Mouse (Mus musculus): ENCODE results near the gene Ccdc134. TPM values are rescaled to one million over a fixed set of nuclear protein-coding genes. Genes with fewer than 3 reads are reported as not detected.

Ccdc134 gene
- polyA plus RNA-seq, 1 experiment from 2014 or later, result 11.6 TPM

DNA sequence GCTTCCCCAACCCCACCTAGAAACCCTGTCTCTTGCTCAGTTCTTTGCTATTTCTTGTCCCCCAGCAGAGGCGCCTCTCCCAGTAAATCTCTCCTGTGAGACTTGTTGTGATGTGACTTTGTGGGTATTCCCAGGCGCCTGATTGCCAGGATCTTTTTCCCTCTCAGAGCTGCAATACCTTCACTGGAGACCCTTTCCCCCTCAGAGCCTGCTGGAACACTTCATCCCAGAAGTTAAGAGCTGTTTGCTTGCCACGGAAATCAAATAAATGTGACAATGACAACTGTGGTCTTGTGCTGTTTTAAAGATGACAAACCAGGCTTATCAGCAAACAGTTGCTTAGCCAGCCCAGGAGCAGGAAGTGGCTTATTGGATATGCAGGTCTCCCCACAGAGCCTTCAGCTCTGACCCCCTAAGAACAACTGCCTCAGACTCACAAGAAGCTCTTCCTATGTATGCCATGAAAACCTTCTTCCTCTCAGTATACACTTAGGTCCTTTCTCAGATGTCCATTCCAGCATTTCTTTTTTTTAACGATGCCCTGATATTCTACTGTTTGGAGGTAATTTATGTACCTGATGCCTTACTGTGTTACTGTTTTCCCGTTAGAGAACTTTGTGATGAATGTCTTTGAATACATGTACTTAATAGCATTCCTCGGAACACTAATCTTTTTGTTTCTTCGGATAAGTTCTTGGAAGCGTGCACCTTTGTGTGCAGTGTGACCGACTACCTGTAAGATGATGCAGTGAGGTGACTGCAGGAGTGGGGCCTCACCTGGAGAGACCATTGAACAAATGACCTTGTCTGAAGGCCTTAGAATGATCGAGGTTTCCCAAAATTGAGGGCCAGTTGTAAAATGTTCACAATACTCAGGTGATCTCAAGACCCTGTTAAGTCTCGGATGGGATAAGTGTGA, 18.4 kb downstream of the Ccdc134 start:
- peaks cover 39% of the 10 kb centered on the region for H3K4me1 ChIP-seq (ENCODE audit: control insufficient read depth, insufficient read depth, low read length)
- no peaks in the 10 kb centered on the region for H3K36me3 ChIP-seq (ENCODE audit: control insufficient read depth, insufficient read depth, low read length)
- H3K9ac ChIP-seq (ENCODE audit: low read depth, low read length), result peak overlapping the region; percentile 56
- H3K9me3 ChIP-seq (ENCODE audit: control insufficient read depth, low read length), result no peaks in the 10 kb centered on the region
- WGBS, result 10% methylated on average over 11 of the region's 11 CpGs
- peak; percentile 34 for ATAC-seq
- H3K27ac ChIP-seq (ENCODE audit: low read length), result peak overlapping the region; percentile 93
- H3K4me3 ChIP-seq (ENCODE audit: low read length), result peak overlapping the region; percentile 92
- H3K4me2 ChIP-seq (ENCODE audit: low read depth, low read length), result peak overlapping the region; percentile 47
- no peaks in the 10 kb centered on the region for H3K27me3 ChIP-seq (replicated peaks; ENCODE audit: control insufficient read depth, insufficient read depth, low read length)

DNA sequence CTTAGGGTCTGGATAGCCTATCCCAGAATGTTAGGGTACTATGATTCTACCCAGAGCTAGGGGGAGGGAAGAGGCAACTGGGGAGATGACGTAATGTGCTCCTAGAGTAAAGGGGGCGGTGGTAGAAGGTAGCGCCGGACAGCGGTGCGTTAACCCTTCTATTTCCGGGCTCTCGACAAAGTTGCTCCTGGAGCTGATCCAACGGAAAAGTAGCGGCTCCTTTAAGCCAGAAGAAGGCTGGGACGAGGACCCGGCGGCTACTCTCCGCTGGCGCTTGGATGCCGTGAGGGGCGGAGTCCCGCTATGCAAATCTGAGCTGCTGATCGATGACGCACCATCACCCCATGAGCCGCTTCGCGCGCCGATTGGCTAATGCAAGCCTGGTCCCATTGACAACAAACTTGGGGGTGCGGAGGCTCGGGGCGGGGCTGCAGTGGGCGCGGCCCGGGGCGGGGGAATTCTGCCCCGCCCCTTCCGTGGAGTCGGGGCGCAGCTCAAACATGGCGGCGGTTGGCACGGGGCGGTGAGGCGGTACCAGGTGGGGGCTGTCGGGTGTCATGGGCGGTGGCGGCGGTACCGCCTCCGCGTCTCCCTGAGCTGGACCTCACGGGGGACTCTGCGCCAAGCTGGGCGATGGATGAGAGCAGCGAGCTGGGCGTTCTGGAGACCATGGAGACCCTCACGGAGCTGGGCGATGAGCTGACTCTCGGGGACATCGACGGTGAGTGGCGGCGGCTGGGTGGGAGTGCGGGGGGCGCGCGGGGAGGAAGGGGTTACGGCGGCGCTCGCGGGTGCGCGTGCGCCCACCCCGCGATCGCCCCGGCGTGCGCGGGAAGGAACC, 19.3 kb downstream of the Ccdc134 start, which contains the start of gene Srebf2:
Gene Srebf2 (plus strand): TSS at position 412 of the 841 bp plus-strand sequence.
- Histone ChIP-seq H3K36me3 (ENCODE audit: control insufficient read depth, insufficient read depth, low read length) (no peaks in the 10 kb centered on the region), H3K27ac (ENCODE audit: low read length) (peak within 1 kb of the TSS; percentile 95), H3K9me3 (ENCODE audit: control insufficient read depth, low read length) (no peaks in the 10 kb centered on the region), H3K4me1 (ENCODE audit: control insufficient read depth, insufficient read depth, low read length) (peaks cover 39% of the 10 kb centered on the region), H3K4me2 (ENCODE audit: low read depth, low read length) (peak within 1 kb of the TSS; percentile 75), H3K9ac (ENCODE audit: low read depth, low read length) (peak within 1 kb of the TSS; percentile 93), H3K4me3 (ENCODE audit: low read length) (peak within 1 kb of the TSS; percentile 92), H3K27me3 (replicated peaks; ENCODE audit: control insufficient read depth, insufficient read depth, low read length) (no peaks in the 10 kb centered on the region)
- WGBS, result under 1% methylated on average over 77 of the region's 79 CpGs
- ATAC-seq, result peak; percentile 98

DNA sequence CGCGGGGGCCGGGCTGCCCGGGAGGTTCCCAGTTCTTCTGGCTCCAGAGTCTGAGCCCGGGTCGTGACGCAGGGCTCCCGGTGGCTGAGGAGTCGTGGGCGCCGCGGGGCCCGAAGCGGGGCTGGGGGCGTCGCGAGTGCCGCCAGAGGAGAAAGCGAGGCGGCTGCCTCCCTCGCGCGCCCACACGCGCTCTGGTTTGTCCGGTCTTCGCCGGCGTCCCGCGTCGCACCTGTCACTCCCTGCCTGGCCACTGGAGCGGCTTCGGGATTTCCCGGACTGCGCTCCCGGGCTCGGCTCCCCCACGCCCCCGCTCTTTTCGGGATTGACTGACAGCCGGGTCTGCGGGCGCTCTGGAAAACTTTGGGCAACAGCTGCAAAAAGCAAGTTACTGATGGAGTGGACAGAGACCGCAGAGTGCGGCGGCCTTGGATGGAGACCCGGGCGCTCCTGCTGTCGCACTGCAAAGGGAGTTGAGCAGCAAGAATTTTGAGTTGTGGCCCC, 19.9 kb downstream of the Ccdc134 start:
- H3K4me2 ChIP-seq (ENCODE audit: low read depth, low read length), result peak overlapping the region; percentile 75
- peaks cover 39% of the 10 kb centered on the region for H3K4me1 ChIP-seq (ENCODE audit: control insufficient read depth, insufficient read depth, low read length)
- WGBS, result under 1% methylated on average over 47 of the region's 50 CpGs
- peak overlapping the region; percentile 92 for H3K4me3 ChIP-seq (ENCODE audit: low read length)
- H3K9ac ChIP-seq (ENCODE audit: low read depth, low read length), result peak overlapping the region; percentile 93
- ATAC-seq, result peak; percentile 9; the same call in 1 of the 2 replicates
- no peaks in the 10 kb centered on the region for H3K27me3 ChIP-seq (replicated peaks; ENCODE audit: control insufficient read depth, insufficient read depth, low read length)
- no peaks in the 10 kb centered on the region for H3K36me3 ChIP-seq (ENCODE audit: control insufficient read depth, insufficient read depth, low read length)
- H3K27ac ChIP-seq (ENCODE audit: low read length), result peak overlapping the region; percentile 95
- no peaks in the 10 kb centered on the region for H3K9me3 ChIP-seq (ENCODE audit: control insufficient read depth, low read length)

DNA sequence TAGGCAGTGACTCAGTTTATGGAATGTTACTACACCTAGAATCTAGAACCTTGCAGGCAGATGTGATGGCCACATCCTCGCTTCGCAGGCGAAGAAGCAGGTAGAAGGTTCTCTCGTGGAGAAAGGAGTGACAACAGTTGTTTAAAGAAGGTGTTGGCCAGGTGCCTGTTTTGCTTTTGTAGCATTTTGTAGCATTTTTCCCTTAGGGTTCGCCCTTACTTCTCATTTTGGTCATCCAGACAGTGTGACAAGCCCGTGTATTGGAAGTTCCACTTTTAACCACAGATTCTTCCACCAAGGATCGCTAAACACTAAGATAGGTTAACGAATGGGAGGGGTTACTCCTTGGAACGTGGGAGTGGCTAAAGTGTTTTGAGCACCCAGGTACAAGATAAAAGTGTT, 20.8 kb downstream of the Ccdc134 start:
- 14% methylated on average over 9 of the region's 9 CpGs for WGBS
- Histone ChIP-seq H3K9me3 (ENCODE audit: control insufficient read depth, low read length) (no peaks in the 10 kb centered on the region), H3K27me3 (replicated peaks; ENCODE audit: control insufficient read depth, insufficient read depth, low read length) (no peaks in the 10 kb centered on the region), H3K9ac (ENCODE audit: low read depth, low read length) (peak overlapping the region; percentile 93), H3K4me3 (ENCODE audit: low read length) (peak overlapping the region; percentile 92), H3K4me2 (ENCODE audit: low read depth, low read length) (peak overlapping the region; percentile 75), H3K4me1 (ENCODE audit: control insufficient read depth, insufficient read depth, low read length) (peaks cover 41% of the 10 kb centered on the region), H3K36me3 (ENCODE audit: control insufficient read depth, insufficient read depth, low read length) (no peaks in the 10 kb centered on the region), H3K27ac (ENCODE audit: low read length) (0 out of 2 replicates have a peak overlapping the region, but pooled peaks have one; percentile 95)
- ATAC-seq, result no peak

DNA sequence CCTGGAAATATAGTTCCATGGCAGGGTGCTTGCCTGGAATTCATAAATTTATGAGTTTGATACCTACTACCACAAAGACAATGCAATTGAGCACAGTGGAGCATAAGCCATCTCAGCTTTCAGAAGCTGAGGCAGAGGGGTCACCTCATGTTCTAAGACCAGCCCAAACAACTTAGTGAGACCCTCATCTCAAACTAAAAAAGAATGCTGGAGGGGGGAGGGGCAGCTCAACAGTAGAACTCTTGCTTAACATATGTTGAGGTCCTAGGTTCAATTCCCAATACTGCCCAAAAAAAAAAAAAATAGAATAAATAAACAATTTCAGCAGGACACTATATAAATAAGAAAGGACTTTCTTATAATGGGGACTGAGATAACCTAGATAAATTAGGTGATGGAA, 22.3 kb downstream of the Ccdc134 start:
- Histone ChIP-seq H3K4me1 (ENCODE audit: control insufficient read depth, insufficient read depth, low read length) (peaks cover 41% of the 10 kb centered on the region), H3K9me3 (ENCODE audit: control insufficient read depth, low read length) (no peaks in the 10 kb centered on the region), H3K27ac (ENCODE audit: low read length) (no peak overlapping the region), H3K27me3 (replicated peaks; ENCODE audit: control insufficient read depth, insufficient read depth, low read length) (no peaks in the 10 kb centered on the region), H3K36me3 (ENCODE audit: control insufficient read depth, insufficient read depth, low read length) (no peaks in the 10 kb centered on the region; the same call in 1 of the 2 replicates), H3K9ac (ENCODE audit: low read depth, low read length) (no peak overlapping the region), H3K4me3 (ENCODE audit: low read length) (no peak overlapping the region), H3K4me2 (ENCODE audit: low read depth, low read length) (no peak overlapping the region)
- ATAC-seq, result no peak

DNA sequence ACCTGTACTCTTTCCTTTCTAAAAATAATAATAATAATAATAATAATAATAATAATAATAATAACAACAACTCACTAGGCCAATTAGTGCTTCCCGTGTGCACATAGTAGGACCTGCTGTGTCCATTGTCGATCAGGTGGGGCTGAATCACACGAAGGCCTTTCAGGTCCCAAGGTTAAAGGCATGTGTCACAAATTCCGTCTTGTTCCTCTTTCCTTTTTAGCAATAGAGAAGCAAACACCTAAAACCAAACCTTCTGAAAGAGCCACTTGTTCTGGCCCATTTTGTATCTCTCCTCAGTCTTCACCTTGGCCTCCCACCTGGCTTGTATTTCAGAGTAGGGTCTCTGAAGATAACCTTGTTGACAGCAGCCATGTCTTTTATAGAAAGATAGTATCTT, 23.5 kb downstream of the Ccdc134 start:
- H3K4me3 ChIP-seq (ENCODE audit: low read length), result no peak overlapping the region
- no peaks in the 10 kb centered on the region for H3K27me3 ChIP-seq (replicated peaks; ENCODE audit: control insufficient read depth, insufficient read depth, low read length)
- H3K9me3 ChIP-seq (ENCODE audit: control insufficient read depth, low read length), result no peaks in the 10 kb centered on the region
- peaks cover 32% of the 10 kb centered on the region for H3K4me1 ChIP-seq (ENCODE audit: control insufficient read depth, insufficient read depth, low read length)
- H3K9ac ChIP-seq (ENCODE audit: low read depth, low read length), result no peak overlapping the region
- no peak overlapping the region for H3K27ac ChIP-seq (ENCODE audit: low read length)
- WGBS, result 92% methylated on average over 4 of the region's 4 CpGs
- no peak for ATAC-seq
- H3K4me2 ChIP-seq (ENCODE audit: low read depth, low read length), result no peak overlapping the region
- peaks cover under 1% of the 10 kb centered on the region for H3K36me3 ChIP-seq (ENCODE audit: control insufficient read depth, insufficient read depth, low read length)

DNA sequence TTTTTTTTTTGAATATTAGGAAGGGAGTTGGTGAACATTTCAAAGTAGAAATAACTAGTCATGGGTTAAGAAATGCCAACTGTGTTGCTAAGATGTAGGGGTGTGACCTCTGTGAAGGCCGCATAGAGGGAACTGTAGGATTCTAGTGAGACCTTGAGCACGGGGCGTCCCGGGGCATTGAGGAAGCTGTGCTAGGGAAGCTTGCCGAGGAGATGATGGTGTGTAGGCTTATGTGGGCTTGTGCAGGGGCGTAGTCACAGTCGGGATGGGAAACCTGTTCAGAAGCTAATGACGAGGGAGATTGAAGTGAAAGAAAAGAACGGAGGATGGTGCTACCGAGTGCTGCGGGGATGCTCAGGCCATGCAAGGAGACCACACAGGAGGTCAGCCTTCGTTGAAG, 24.3 kb downstream of the Ccdc134 start:
- Histone ChIP-seq H3K36me3 (ENCODE audit: control insufficient read depth, insufficient read depth, low read length) (peaks cover 2% of the 10 kb centered on the region), H3K9me3 (ENCODE audit: control insufficient read depth, low read length) (no peaks in the 10 kb centered on the region), H3K4me3 (ENCODE audit: low read length) (no peak overlapping the region), H3K27me3 (replicated peaks; ENCODE audit: control insufficient read depth, insufficient read depth, low read length) (no peaks in the 10 kb centered on the region), H3K4me2 (ENCODE audit: low read depth, low read length) (no peak overlapping the region), H3K27ac (ENCODE audit: low read length) (no peak overlapping the region), H3K4me1 (ENCODE audit: control insufficient read depth, insufficient read depth, low read length) (peaks cover 32% of the 10 kb centered on the region), H3K9ac (ENCODE audit: low read depth, low read length) (no peak overlapping the region)
- ATAC-seq, result no peak
- 77% methylated on average over 12 of the region's 12 CpGs for WGBS

DNA sequence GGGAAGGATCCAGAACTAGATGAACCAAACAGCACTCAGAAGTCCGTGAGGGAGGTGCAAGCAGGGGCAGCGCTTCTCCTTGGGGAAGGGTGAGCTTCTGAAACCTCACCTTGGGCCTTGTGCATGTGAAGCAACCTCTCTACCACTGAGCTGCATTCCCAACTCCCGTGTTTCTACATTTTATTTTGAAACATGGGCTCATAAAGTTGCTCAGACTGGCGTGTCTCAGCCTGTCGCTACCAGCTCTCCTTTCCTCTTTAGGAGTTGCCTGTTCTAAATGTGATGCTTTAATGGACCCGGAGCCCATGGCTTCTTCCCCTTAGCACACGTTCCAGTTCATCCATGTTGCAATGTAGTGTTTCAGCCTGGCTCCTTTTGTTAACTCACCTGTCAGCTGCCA, 24.7 kb downstream of the Ccdc134 start:
- no peaks in the 10 kb centered on the region for H3K9me3 ChIP-seq (ENCODE audit: control insufficient read depth, low read length)
- no peak overlapping the region for H3K4me3 ChIP-seq (ENCODE audit: low read length)
- H3K27me3 ChIP-seq (replicated peaks; ENCODE audit: control insufficient read depth, insufficient read depth, low read length), result no peaks in the 10 kb centered on the region
- peaks cover 2% of the 10 kb centered on the region for H3K36me3 ChIP-seq (ENCODE audit: control insufficient read depth, insufficient read depth, low read length)
- WGBS, result 80% methylated on average over 7 of the region's 7 CpGs
- H3K9ac ChIP-seq (ENCODE audit: low read depth, low read length), result no peak overlapping the region
- H3K4me1 ChIP-seq (ENCODE audit: control insufficient read depth, insufficient read depth, low read length), result peaks cover 34% of the 10 kb centered on the region
- ATAC-seq, result no peak
- no peak overlapping the region for H3K27ac ChIP-seq (ENCODE audit: low read length)
- no peak overlapping the region for H3K4me2 ChIP-seq (ENCODE audit: low read depth, low read length)

DNA sequence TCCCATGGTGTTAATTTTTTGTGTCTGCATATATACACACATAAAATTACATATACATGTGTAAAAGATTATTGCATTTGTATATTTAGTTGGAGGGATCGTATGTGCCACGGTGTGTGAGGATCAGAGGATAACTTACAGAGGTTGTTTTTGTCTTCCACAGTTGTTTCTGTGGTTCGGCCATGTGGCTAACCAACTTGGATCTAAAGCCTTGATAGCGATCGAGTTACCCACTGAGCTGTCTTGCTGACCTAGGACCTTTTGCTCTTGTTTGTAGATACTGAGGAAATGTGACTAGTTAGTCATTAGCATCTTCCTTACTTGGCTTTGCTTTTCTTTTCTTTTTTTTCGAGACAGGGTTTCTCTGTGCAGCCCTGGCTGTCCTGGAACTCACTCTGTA, 28.6 kb downstream of the Ccdc134 start:
- no peak for ATAC-seq
- no peaks in the 10 kb centered on the region for H3K9me3 ChIP-seq (ENCODE audit: control insufficient read depth, low read length)
- no peaks in the 10 kb centered on the region for H3K27me3 ChIP-seq (replicated peaks; ENCODE audit: control insufficient read depth, insufficient read depth, low read length)
- no peak overlapping the region for H3K4me2 ChIP-seq (ENCODE audit: low read depth, low read length)
- WGBS, result 88% methylated on average over 6 of the region's 6 CpGs
- no peak overlapping the region for H3K4me3 ChIP-seq (ENCODE audit: low read length)
- H3K9ac ChIP-seq (ENCODE audit: low read depth, low read length), result no peak overlapping the region
- peaks cover 52% of the 10 kb centered on the region for H3K4me1 ChIP-seq (ENCODE audit: control insufficient read depth, insufficient read depth, low read length)
- H3K36me3 ChIP-seq (ENCODE audit: control insufficient read depth, insufficient read depth, low read length), result peaks cover 2% of the 10 kb centered on the region
- H3K27ac ChIP-seq (ENCODE audit: low read length), result no peak overlapping the region

Data from intestine, embryonic 16.5 days (tissue).